ENCODE assay signal across 7 mouse cellular contexts in the genomic region with DNA sequence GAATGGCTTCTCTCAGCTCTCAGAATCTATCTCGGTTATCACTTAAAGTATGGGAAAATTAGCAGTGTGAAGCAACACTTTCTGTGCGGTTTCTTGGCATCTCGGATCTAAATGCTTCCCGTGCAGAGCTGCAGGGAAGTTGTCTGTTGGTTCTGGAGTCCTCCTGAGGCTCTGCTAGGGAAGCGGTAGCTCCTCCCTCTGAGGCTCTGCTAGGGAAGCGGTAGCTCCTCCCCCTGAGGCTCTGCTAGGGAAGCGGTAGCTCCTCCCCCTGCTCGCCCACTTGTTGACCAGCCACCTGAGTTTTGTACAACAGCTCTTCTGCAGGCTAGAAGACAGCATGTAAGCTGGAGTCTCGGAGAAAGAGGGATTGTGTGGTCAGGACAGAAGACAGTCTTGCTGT. TPM values are rescaled to one million over a fixed set of nuclear protein-coding genes. Genes with fewer than 3 reads are reported as not detected.
DNase-seq lines count a peak whose midpoint lies in the region; ATAC-seq lines count a peak whose summit lies in the region.

No protein-coding gene starts in this region.

- DNase-seq in WW6 (ENCODE audit: low read depth, low spot score), result peak; percentile 47
- DNase-seq in embryo, embryonic 10.5 days (ENCODE audit: low spot score), result peak; percentile 71
- DNase-seq in liver, embryonic 13.5 days, result peak; percentile 39
- DNase-seq in retina, embryonic 14.5 days (ENCODE audit: low spot score), result peak; percentile 87
- no peak for DNase-seq in testis, postnatal 10 days (ENCODE audit: low spot score)
- no peak for DNase-seq in layer of hippocampus, postnatal 25 days (ENCODE audit: extremely low spot score in 1 of 2, low spot score in 1 of 2)

- H3K4me3 ChIP-seq in hindbrain, embryonic 13.5 days, result no peak overlapping the region
- no peak overlapping the region for H3K4me3 ChIP-seq in liver, embryonic 13.5 days (replicated peaks)

- H3K27me3 ChIP-seq in hindbrain, embryonic 13.5 days, result no peaks in the 10 kb centered on the region
- no peaks in the 10 kb centered on the region for H3K27me3 ChIP-seq in liver, embryonic 13.5 days

- no peak overlapping the region for H3K9ac ChIP-seq in hindbrain, embryonic 13.5 days
- H3K9ac ChIP-seq in liver, embryonic 13.5 days, result no peak overlapping the region

- ATAC-seq in hindbrain, embryonic 13.5 days (ENCODE audit: low FRiP score), result 0 out of 2 replicates have a peak, but pooled peaks have one; percentile 43
- ATAC-seq in liver, embryonic 13.5 days (ENCODE audit: low read depth), result peak; percentile 88

- H3K4me2 ChIP-seq in hindbrain, embryonic 13.5 days, result no peak overlapping the region
- H3K4me2 ChIP-seq in liver, embryonic 13.5 days, result peak overlapping the region; percentile 34

- no peaks in the 10 kb centered on the region for H3K4me1 ChIP-seq in hindbrain, embryonic 13.5 days (replicated peaks)
- H3K4me1 ChIP-seq in liver, embryonic 13.5 days (replicated peaks), result peaks cover 24% of the 10 kb centered on the region

- peaks cover 3% of the 10 kb centered on the region; the same call in 1 of the 2 replicates for H3K36me3 ChIP-seq in hindbrain, embryonic 13.5 days
- H3K36me3 ChIP-seq in liver, embryonic 13.5 days, result no peaks in the 10 kb centered on the region

- WGBS in hindbrain, embryonic 13.5 days, result 28% methylated on average over 9 of the region's 9 CpGs
- 9% methylated on average over 9 of the region's 9 CpGs for WGBS in liver, embryonic 13.5 days (ENCODE audit: insufficient replicate concordance)

- no peaks in the 10 kb centered on the region for H3K9me3 ChIP-seq in hindbrain, embryonic 13.5 days
- no peaks in the 10 kb centered on the region for H3K9me3 ChIP-seq in liver, embryonic 13.5 days (replicated peaks)

- H3K27ac ChIP-seq in hindbrain, embryonic 13.5 days, result no peak overlapping the region
- H3K27ac ChIP-seq in liver, embryonic 13.5 days, result no peak overlapping the region

RNA-seq across cellular contexts. Expression of a gene that starts 20.9 kb away (rescaled TPM):
- 43.8 and 48.0 TPM in 2 replicates for polyA plus RNA-seq in hindbrain, embryonic 13.5 days (2015; fragmentation: Nextera tagmentation; extraction: Ambion mirVana)
- 13.5 and 15.5 TPM in 2 replicates for polyA plus RNA-seq in liver, embryonic 13.5 days (2015; fragmentation: Nextera tagmentation; extraction: Ambion mirVana)
- 100 to 1,000 TPM; 107 to 112 TPM for total RNA-seq in layer of hippocampus, postnatal 25 days (2021)

Comparison
In these comparisons a context has a peak if more than half of its experiments do, and no peak if none do; other contexts are left out.
1. DNase-seq: peak in WW6 (single experiment), embryo, embryonic 10.5 days (single experiment), liver, embryonic 13.5 days (single experiment) and retina, embryonic 14.5 days (single experiment); none in testis, postnatal 10 days (single experiment) and layer of hippocampus, postnatal 25 days (0 of 2).